Mouse (Mus musculus): Measurements from ENCODE around the gene Sox5. TPM values are rescaled to one million over a fixed set of nuclear protein-coding genes. Genes with fewer than 3 reads are reported as not detected.

The Sox5 gene
- total RNA-seq, 2 experiments from 2014 or later, result 39.5 to 48.8 TPM

- no peak for DNase-seq (ENCODE audit: low spot score in 2 of 2)
Observed at GRCm38 (mm10) chr6:144151957-144152356, 629.8 kb downstream of the Sox5 start.

- DNase-seq (ENCODE audit: low spot score in 2 of 2), result no peak
Observed at GRCm38 (mm10) chr6:144151075-144151474, 630.7 kb downstream of the Sox5 start.

- no peak for DNase-seq (ENCODE audit: low spot score in 2 of 2)
Observed at GRCm38 (mm10) chr6:144137397-144137796, 644.4 kb downstream of the Sox5 start.

GRCm38 (mm10) chr6:144136894-144137293, 644.9 kb downstream of the Sox5 start:
- DNase-seq (ENCODE audit: low spot score in 2 of 2), result no peak

DNA sequence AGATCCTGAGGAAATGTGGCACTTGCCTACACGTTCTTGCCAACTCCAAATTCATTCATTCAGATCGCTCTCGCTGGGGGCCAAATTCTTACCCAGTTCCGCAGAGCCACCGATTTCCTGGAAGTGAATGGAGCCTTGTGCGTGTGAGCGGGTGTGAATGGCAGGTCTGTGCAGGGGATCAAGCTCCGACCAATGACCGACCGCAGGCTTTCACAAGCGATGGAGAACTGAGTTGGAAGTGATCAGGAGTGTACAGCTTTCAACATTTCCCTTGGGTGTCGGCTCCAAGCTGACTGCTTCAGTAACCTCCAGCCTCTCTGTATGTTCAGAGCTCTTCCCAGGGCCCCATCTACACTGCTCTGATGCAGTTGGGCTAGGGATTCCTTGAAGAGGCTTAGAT, 651.9 kb downstream of the Sox5 start:
- DNase-seq (ENCODE audit: low spot score in 2 of 2), result no peak

DNA sequence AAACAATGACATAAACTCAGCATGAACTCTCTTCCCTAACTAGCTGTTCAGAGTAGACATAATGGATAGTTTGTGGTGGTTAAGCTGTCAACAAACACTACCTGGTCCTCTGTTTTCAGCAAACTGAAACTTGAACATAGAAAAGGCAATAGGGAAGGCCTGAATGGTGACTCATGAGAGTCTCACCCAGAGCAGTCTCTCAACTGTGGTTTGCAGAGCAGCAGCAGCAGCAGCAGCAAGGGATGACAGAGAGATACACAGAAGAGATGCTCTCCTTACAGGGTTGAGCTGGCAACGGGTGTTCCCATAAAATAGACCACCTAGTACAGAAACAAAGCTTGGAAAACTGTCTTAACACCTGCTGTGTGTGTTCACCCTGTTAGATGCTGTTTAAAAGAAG, 661.8 kb downstream of the Sox5 start:
- no peak for DNase-seq (ENCODE audit: low spot score in 2 of 2)

DNA sequence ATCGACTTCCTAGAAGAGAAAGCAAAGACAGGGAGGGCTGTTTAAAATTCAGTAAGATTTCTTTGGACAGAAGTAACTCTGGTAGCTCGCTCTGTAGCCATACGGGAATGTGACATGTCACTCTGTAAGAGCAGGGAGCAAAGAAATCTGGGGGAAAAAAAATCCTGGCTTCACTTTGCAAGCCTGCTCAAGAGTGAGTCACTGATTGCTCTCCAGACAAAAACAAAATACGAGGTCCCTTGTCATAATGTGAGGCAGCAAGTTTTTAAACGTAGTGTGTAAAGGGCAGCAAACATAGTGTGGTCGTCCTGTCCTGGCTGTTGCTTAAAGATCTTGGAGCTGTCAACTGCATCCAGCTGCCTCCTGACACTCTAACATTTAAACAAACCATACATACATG, 665.1 kb downstream of the Sox5 start:
- DNase-seq (ENCODE audit: low spot score in 2 of 2), result no peak

GRCm38 (mm10) chr6:144111561-144111960, 670.2 kb downstream of the Sox5 start:
- DNase-seq (ENCODE audit: low spot score in 2 of 2), result peak in 1 of 2 experiments; percentile 13

DNA sequence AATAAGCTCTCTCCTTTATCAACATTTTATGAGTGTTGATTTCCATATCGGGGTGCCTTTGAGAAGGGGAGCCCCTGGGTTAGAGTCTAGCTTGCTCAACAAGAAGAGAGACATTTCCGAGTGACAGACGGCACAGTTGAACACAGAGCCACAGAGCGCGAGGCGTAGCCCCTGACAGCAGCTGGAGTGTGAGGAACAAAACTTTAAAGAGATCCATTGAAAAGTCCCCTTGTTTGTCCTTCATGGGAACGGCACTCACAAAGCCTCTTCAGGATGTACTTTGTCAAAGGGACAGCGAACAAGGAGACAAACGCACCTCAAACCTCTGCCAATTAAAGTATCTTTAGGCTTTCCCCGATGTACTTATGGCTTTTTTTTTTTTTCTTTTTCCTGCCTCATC, 674.9 kb downstream of the Sox5 start:
- DNase-seq (ENCODE audit: low spot score in 2 of 2), result peak in 1 of 2 experiments; percentile 29

- DNase-seq (ENCODE audit: low spot score in 2 of 2), result no peak
Observed at GRCm38 (mm10) chr6:144105645-144106044, 676.1 kb downstream of the Sox5 start.

- no peak for DNase-seq (ENCODE audit: low spot score in 2 of 2)
Observed at GRCm38 (mm10) chr6:144103612-144104011, 678.2 kb downstream of the Sox5 start.

DNA sequence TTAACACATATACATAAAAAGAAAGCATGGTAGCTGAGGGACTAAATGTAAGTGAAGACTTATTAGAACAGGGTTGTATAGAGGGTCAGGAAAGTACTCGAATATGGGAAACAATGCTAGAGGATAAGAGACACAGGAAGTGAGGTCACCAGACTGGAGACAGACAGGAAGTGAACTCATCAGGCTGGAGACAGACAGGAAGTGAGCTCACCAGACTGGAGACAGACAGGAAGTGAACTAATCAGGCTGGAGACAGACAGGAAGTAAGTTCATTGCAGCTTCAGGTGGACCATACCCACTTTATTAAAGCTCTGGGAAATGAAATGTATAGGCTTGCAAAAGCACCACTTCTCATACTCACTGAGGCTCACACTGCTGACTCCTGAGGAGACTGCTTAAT, 680.9 kb downstream of the Sox5 start:
- no peak for DNase-seq (ENCODE audit: low spot score in 2 of 2)

GRCm38 (mm10) chr6:144098119-144098518, 683.7 kb downstream of the Sox5 start:
- peak; percentile 47 for DNase-seq (ENCODE audit: low spot score in 2 of 2)

DNA sequence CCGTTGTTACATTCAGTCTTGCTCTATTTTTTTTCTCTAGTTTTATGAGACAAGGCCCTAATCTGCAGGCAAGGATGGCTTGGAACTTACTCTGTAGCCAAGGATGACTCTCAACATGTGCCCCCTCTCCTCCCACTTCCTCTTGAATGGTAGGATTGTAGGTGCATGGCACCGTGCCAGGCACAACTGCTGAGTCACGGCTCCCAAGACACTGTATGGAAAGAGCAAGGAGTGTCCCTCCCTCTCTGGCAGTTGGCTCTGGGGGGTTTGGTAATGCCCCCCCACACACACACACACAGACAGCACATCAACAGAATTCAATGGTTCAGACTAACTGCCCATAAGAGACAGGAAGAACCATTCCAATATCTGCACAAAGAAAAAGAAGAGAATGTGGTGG, 693.5 kb downstream of the Sox5 start:
- DNase-seq (ENCODE audit: low spot score in 2 of 2), result no peak

DNA sequence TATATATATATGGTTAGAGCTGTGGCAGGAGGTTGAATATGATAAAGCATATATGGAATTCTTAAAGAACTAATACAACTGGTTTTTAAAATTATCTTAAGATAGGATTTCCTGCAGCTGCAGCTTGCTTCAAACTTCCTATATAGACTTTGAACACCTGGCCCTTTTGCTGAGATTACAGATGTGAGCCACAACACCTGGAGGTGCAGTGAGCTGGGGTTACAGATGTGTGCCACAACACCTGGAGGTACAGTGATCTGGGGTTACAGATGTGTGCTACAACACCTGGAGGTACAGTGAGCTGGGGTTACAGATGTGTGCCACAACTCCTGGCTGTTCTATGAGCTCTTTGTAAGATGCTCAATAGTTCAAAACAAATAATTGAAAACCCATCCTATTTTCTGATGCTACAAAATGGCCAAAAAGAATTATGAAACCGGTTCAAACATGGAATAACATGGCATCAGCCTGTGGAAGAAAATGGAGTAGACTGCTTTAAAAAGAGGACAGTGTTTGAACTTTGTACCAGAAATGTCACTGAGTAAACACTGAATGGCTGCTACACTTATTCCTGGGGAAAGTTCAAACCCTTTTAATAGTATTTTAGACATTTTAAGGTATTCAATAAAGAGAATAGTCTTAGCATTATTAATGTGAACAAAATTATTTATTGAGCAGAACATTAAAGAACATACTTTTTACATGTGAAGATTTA, 695.5 kb downstream of the Sox5 start:
- DNase-seq (ENCODE audit: low spot score in 2 of 2), result no peak

DNA sequence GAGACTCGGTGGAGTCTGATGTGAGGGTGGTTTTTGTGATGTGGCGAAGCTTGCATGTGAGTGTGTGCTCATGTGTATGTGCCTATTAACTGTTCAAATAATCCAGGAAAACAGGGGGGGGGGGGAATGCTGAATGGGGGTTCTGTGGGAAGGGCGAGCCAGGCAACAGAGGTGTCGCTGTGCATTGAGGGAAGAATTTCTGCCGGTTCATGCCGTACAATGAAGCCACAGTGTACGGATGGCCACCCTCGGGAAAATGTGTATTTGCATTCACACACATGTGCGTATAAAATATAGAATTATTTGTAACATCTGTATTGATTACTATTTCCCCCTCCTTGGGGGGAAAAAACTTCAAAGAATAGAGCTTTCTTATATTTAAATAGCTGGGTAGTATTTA, 699.5 kb downstream of the Sox5 start:
- DNase-seq (ENCODE audit: low spot score in 2 of 2), result no peak

DNA sequence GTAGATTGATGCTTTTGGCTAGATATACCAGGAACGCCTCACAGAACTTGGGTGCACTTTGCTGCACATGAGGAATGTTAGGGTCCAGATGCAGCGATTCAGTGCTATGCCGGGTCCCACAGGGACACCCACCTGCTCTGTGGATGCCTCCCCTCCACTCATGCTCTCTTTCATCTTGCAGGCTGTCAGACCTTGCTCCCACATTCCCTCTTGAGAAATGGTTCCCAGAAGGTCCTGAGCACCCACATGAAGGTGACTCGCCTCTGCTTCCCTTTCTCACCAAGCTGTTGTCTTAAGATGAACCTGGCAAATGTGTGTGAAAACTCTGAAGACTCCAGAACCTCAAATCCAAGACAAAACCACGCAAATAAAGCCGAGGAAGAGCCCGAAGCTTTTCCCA, 704.0 kb downstream of the Sox5 start:
- DNase-seq (ENCODE audit: low spot score in 2 of 2), result no peak

DNA sequence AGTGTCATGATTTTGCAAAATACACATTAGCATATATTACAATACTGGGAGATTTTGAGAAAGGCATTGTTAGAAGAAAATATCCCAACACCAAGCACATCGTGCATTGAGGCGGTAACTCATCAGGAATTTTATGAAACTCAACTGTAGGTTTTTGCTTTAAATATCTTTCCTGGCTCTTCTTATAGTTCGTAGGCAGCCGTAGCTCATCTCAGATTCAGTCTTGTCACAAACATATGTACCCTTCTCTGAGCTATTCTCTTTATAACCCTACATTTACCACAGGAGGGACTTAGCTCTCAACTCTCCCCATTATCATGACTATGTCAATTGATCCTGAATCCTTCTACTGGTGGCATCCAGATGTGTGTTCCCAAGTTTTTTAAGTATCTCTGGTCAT, 705.4 kb downstream of the Sox5 start:
- no peak for DNase-seq (ENCODE audit: low spot score in 2 of 2)

GRCm38 (mm10) chr6:144075327-144075941, 706.3 kb downstream of the Sox5 start:
- no peak for DNase-seq (ENCODE audit: low spot score in 2 of 2)

- peak in 1 of 2 experiments; percentile 36 for DNase-seq (ENCODE audit: low spot score in 2 of 2)
Observed at GRCm38 (mm10) chr6:144074826-144075225, 707.0 kb downstream of the Sox5 start.

DNA sequence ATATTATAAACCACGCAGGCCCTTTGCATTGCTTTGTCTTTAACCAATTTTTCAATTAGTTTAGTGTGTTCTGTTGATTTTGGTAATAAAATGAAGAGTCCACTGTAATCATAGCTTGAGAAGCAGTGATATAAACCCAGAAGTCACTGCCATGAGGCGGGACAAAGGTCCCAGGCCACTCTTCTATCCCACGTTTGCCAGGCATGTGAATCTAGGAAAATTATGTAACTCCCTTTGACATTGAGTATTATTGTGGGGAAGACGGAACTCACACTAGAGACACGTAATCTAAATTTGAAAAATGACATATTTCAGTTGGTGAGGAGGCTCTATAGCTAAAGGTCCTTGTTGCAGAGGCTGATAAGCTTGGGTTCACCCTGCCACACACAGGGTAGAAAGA, 711.3 kb downstream of the Sox5 start:
- no peak for DNase-seq (ENCODE audit: low spot score in 2 of 2)

DNA sequence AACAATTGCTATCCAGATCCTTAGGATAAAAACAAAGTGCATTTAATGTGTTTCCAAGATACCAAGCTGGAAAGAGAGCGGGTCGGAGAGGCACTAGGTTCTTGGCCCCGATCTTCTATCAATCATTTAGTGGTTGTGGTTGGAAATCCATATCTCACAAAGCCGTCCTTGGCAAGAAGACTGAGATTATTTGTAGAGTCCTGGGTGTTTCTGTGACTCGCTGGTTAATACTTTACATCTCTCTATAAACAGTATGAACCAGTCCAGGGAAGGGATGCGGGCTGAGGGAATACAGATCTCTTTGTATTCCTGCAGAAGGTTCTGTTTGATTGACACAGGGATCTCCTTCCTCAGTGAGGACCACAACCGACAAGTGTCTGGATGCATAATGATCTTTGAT, 714.3 kb downstream of the Sox5 start:
- no peak for DNase-seq (ENCODE audit: low spot score in 2 of 2)

DNA sequence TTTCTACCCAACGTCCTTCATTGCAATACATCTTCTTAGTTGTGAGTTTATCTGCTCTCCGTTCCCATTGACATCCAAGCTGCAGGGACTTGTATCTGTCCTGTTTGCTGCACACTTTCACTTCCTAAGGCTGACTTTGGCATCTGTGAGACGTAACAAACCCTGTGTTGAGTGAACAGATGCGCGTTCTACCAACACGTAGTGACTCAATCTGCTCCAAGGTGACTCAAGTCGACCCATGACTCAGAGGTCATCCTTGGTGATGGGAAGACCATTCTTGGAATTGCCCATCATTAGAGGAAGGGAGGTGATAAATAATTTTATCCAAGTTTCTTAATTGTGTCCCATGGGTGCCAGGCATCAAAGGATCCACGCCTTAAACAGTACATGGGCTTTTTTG, 719.3 kb downstream of the Sox5 start:
- no peak for DNase-seq (ENCODE audit: low spot score in 2 of 2)
